Mouse (Mus musculus) hematopoietic stem cell, adult 5-6 weeks (primary cell): ENCODE measurements around the gene Btbd35f2. TPM values are rescaled to one million over a fixed set of nuclear protein-coding genes. Genes with fewer than 3 reads are reported as not detected.
"Not testable (repeated sequence)": the region's sequence is repeated elsewhere in the genome, so short reads cannot be mapped to it uniquely, and the experiment has no call there.

Experiments
- ATAC-seq, 2 experiments: fragments of 125-278 bp in 1 of 2; replicated peaks in 1 of 2; 2 replicates each; pipeline ENCODE4 v1.8.0; 2016 to 2017; ENCODE audit warnings: inconsistent platforms in 2 of 2, mild to moderate bottlenecking in 2 of 2, moderate number of reproducible peaks in 2 of 2, low read depth in 1 of 2, moderate TSS enrichment in 1 of 2; ENCODE audit not compliant: low FRiP score in 2 of 2, poor library complexity in 2 of 2, severe bottlenecking in 2 of 2, insufficient read depth in 1 of 2, low TSS enrichment in 1 of 2
- total RNA-seq: library from RNA; stranded (forward); fragments of 172-1452, 232-1000 nt; gene quantifications from 2 replicates; pipeline ENCODE4 v1.2.3, GENCODE M21; 2017

Btbd35f2 gene
- total RNA-seq: not detected in 2 replicates

DNA sequence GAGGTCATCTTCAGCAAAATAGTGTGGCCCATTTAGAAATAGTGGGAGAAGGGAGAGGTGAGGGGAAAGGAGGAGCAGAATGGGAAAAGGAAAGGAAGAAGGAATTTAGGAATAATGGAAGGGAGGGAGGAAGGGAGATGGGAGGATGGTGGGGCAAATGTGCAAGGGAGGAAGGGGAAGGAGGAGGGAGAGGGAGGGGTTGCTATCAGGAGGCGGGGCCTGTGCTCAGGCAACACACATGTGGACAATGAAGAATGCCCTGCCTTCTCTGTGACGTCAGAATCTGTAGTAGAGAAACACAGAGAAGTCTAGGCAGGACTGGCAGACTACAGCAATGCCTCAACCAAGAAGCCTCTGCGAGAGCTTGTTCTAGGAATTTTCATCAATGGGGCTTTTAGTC lies at the start of gene Btbd35f2:
Gene Btbd35f2, plus strand, starts transcription at position 301 of the 400 bp plus-strand sequence.
- not testable (repeated sequence) for ATAC-seq

Other genes with a start within 250 kb of the Btbd35f2 start
- not detected in 2 replicates for gene Btbd35f22, start 230.6 kb upstream of the Btbd35f2 start, total RNA-seq